Mouse (Mus musculus) CD8-positive naive resting alpha-beta T cell, adult 2 months (primary cell): ENCODE data around the gene Gm17651.

Experiments used
- DNase-seq, 2 experiments: peaks; one replicate each; pipeline ENCODE4 v3.0.0; 2022; ENCODE audit warnings: low read depth in 2 of 2, low spot score in 2 of 2

Gm17651 gene

GRCm38 (mm10) chr3:97674644-97675110, at the start of gene Gm17651:
TSS of gene Gm17651 (minus strand) at chr3:97674694.
- DNase-seq, result no peak

GRCm38 (mm10) chr3:97719116-97719515, 44.6 kb upstream of the Gm17651 start:
- DNase-seq, result no peak

- no peak for DNase-seq
These were observed 41.4 kb upstream of the Gm17651 start for GRCm38 (mm10) chr3:97715922-97716321.

- no peak for DNase-seq
These were observed 36.4 kb upstream of the Gm17651 start for GRCm38 (mm10) chr3:97710881-97711280.

GRCm38 (mm10) chr3:97710134-97710533, 35.6 kb upstream of the Gm17651 start:
- no peak for DNase-seq

- no peak for DNase-seq
These were observed 32.1 kb upstream of the Gm17651 start for GRCm38 (mm10) chr3:97706561-97706960.

GRCm38 (mm10) chr3:97705508-97705907, 31.0 kb upstream of the Gm17651 start:
- no peak for DNase-seq

- DNase-seq, result no peak
These were observed 28.1 kb upstream of the Gm17651 start for GRCm38 (mm10) chr3:97702448-97703080.

- DNase-seq, result no peak
These were observed 26.7 kb upstream of the Gm17651 start for GRCm38 (mm10) chr3:97701198-97701597.

- DNase-seq, result no peak
These were observed 24.6 kb upstream of the Gm17651 start for GRCm38 (mm10) chr3:97699061-97699460.

GRCm38 (mm10) chr3:97697291-97697690, 22.8 kb upstream of the Gm17651 start:
- DNase-seq, result no peak

GRCm38 (mm10) chr3:97696866-97697265, 22.4 kb upstream of the Gm17651 start:
- no peak for DNase-seq

GRCm38 (mm10) chr3:97693806-97694205, 19.3 kb upstream of the Gm17651 start:
- no peak for DNase-seq

- no peak for DNase-seq
These were observed 17.0 kb upstream of the Gm17651 start for GRCm38 (mm10) chr3:97691443-97692017.

- DNase-seq, result no peak
These were observed 16.1 kb upstream of the Gm17651 start for GRCm38 (mm10) chr3:97690590-97690989.

- no peak for DNase-seq
These were observed 14.8 kb upstream of the Gm17651 start for GRCm38 (mm10) chr3:97689289-97689688.

- no peak for DNase-seq
These were observed 12.1 kb upstream of the Gm17651 start for GRCm38 (mm10) chr3:97686372-97687117.

GRCm38 (mm10) chr3:97683560-97684195, 9.2 kb upstream of the Gm17651 start:
- no peak for DNase-seq

- no peak for DNase-seq
These were observed 8.1 kb upstream of the Gm17651 start for GRCm38 (mm10) chr3:97682576-97682975.

- no peak for DNase-seq
These were observed 7.6 kb upstream of the Gm17651 start for GRCm38 (mm10) chr3:97682159-97682502.

GRCm38 (mm10) chr3:97681321-97682158, 7.0 kb upstream of the Gm17651 start:
- peak; percentile 58 to 75 for DNase-seq
